Mouse (Mus musculus) ES-E14 (cell line): ENCODE data around the gene Cd200.

Experiments used
- CHD2 ChIP-seq: IDR thresholded peaks from 2 replicates; pipeline ENCODE4 v1.6.1; 2014; ENCODE audit warnings: mild to moderate bottlenecking, low read depth, low read length, inconsistent platforms
- HCFC1 ChIP-seq: IDR thresholded peaks from 2 replicates; pipeline ENCODE4 v1.6.1; 2012; ENCODE audit warnings: low read length, inconsistent platforms, borderline replicate concordance; ENCODE audit not compliant: insufficient read depth
- MAFK ChIP-seq: IDR thresholded peaks from 2 replicates; pipeline ENCODE4 v1.6.1; 2014; ENCODE audit warnings: mild to moderate bottlenecking, low read depth, low read length, inconsistent platforms; ENCODE audit not compliant: insufficient read depth
- ZC3H11A ChIP-seq: IDR thresholded peaks from 2 replicates; pipeline ENCODE4 v1.6.1; 2012; ENCODE audit warnings: low read depth, mild to moderate bottlenecking, inconsistent platforms, low read length, borderline replicate concordance
- ZNF384 ChIP-seq: IDR thresholded peaks from 2 replicates; pipeline ENCODE4 v1.6.1; 2012; ENCODE audit warnings: low read depth, low read length, inconsistent platforms

DNA sequence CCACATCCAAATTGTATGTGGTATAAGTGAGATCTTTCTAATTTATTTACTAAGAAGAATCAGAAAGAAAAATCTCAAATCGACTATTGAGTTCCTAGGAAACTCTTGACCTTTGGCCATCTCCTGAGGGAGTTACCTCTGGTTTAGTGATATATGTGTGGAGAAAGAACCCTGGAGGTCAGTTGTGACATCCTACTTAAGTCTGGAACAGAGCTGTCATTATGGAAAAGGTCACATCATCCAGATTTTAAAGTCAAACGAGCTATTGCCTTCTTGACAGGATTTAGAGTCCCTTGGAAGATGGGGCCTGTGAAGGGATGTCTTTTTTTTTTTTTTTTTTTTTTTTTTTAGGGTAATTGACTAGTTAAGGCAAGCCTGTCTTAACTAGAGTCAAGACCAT is 32.0 kb downstream of the Cd200 start:
- no peak for TF ChIP-seq HCFC1
- no peak for TF ChIP-seq ZNF384
- TF ChIP-seq MAFK: no peak
- no peak for TF ChIP-seq ZC3H11A
- TF ChIP-seq CHD2: no peak
